Mouse (Mus musculus) E14TG2a.4 (cell line): ENCODE results near the gene Otud4.

ENCODE experiments used
- CTCF ChIP-seq: conservative IDR thresholded peaks from 2 replicates; pipeline ENCODE4 v1.5.1; 2014; ENCODE audit warnings: low read length
- NANOG ChIP-seq: IDR thresholded peaks from 2 replicates; pipeline ENCODE4 v1.6.1; 2014; ENCODE audit warnings: borderline replicate concordance, low read length, mixed read lengths
- POU5F1 ChIP-seq: IDR thresholded peaks from 2 replicates; pipeline ENCODE4 v1.6.1; 2014; ENCODE audit warnings: low read length, borderline replicate concordance

DNA sequence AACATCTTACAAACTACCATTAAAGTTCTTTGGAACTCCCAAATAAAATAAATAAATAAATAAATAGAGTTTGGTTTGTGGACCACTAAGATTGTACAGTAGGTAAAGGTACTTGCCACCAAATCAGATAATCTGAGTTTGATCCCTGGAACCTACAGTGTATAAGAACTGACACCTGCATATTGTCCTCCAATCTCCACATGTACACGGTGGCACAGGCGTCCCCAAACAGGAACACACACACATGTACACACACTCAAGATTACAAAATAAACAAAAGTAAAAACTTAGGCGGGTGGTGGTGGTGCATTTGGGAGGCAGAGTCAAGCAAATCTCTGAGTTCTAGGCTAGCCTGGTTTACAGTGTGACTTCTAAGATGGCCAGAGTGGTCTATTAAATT, 67.3 kb downstream of the Otud4 start:
- TF ChIP-seq CTCF = no peak
- TF ChIP-seq NANOG = no peak
- TF ChIP-seq POU5F1 = no peak
